Mouse (Mus musculus): Measurements from ENCODE around the gene Magi2. TPM values are rescaled to one million over a fixed set of nuclear protein-coding genes. Genes with fewer than 3 reads are reported as not detected.

Magi2 gene
- polyA plus RNA-seq (2015; fragmentation: Nextera tagmentation; extraction: Ambion mirVana), result 2.0 and 2.7 TPM in 2 replicates

- Histone ChIP-seq H3K4me1 (peaks cover 19% of the 10 kb centered on the region), H3K9ac (peak within 1 kb of the TSS; percentile 57), H3K27ac (peak within 1 kb of the TSS; percentile 75), H3K36me3 (no peaks in the 10 kb centered on the region), H3K4me3 (peak within 1 kb of the TSS; percentile 72), H3K27me3 (no peaks in the 10 kb centered on the region; the same call in none of the 2 replicates), H3K9me3 (no peaks in the 10 kb centered on the region), H3K4me2 (peak within 1 kb of the TSS; percentile 96)
- no peak for ATAC-seq (ENCODE audit: borderline replicate concordance, extremely low read depth, low FRiP score, low TSS enrichment)
- 0% methylated on average over 24 of the region's 26 CpGs for WGBS
These were observed at the start of gene Magi2 for GRCm38 (mm10) chr5:19226866-19227243. Magi2 (plus strand) TSS chr5:19227036.

GRCm38 (mm10) chr5:19178594-19178993 is 48.2 kb upstream of the Magi2 start:
- no peaks in the 10 kb centered on the region for H3K36me3 ChIP-seq
- H3K4me1 ChIP-seq, result no peaks in the 10 kb centered on the region
- no peak overlapping the region for H3K4me2 ChIP-seq
- H3K9me3 ChIP-seq, result no peaks in the 10 kb centered on the region
- H3K9ac ChIP-seq, result no peak overlapping the region
- H3K27ac ChIP-seq, result no peak overlapping the region
- no peak for ATAC-seq (ENCODE audit: borderline replicate concordance, extremely low read depth, low FRiP score, low TSS enrichment)
- H3K4me3 ChIP-seq, result no peak overlapping the region
- no peaks in the 10 kb centered on the region for H3K27me3 ChIP-seq
- 64% methylated on average over 6 of the region's 6 CpGs for WGBS

- H3K27ac ChIP-seq, result no peak overlapping the region
- H3K27me3 ChIP-seq, result no peaks in the 10 kb centered on the region
- WGBS, result 82% methylated on average over 2 of the region's 2 CpGs
- no peak overlapping the region for H3K4me3 ChIP-seq
- ATAC-seq (ENCODE audit: borderline replicate concordance, extremely low read depth, low FRiP score, low TSS enrichment), result no peak
- H3K9ac ChIP-seq, result no peak overlapping the region
- no peaks in the 10 kb centered on the region for H3K4me1 ChIP-seq
- no peaks in the 10 kb centered on the region for H3K9me3 ChIP-seq
- H3K4me2 ChIP-seq, result no peak overlapping the region
- H3K36me3 ChIP-seq, result no peaks in the 10 kb centered on the region
These were observed 40.7 kb upstream of the Magi2 start for GRCm38 (mm10) chr5:19186175-19186574.

GRCm38 (mm10) chr5:19211665-19212064 is 15.2 kb upstream of the Magi2 start:
- WGBS, result 78% methylated on average over 3 of the region's 3 CpGs
- ATAC-seq (ENCODE audit: borderline replicate concordance, extremely low read depth, low FRiP score, low TSS enrichment), result no peak
- H3K4me2 ChIP-seq, result no peak overlapping the region
- no peak overlapping the region for H3K4me3 ChIP-seq
- H3K27me3 ChIP-seq, result no peaks in the 10 kb centered on the region
- no peak overlapping the region for H3K27ac ChIP-seq
- H3K4me1 ChIP-seq, result no peaks in the 10 kb centered on the region
- no peaks in the 10 kb centered on the region for H3K9me3 ChIP-seq
- no peak overlapping the region for H3K9ac ChIP-seq
- H3K36me3 ChIP-seq, result no peaks in the 10 kb centered on the region

- H3K9me3 ChIP-seq, result no peaks in the 10 kb centered on the region
- ATAC-seq (ENCODE audit: borderline replicate concordance, extremely low read depth, low FRiP score, low TSS enrichment), result peak; percentile 96
- peak overlapping the region; percentile 96 for H3K4me2 ChIP-seq
- H3K4me1 ChIP-seq, result peaks cover 19% of the 10 kb centered on the region
- H3K36me3 ChIP-seq, result no peaks in the 10 kb centered on the region
- H3K4me3 ChIP-seq, result peak overlapping the region; percentile 72
- H3K27ac ChIP-seq, result peak overlapping the region; percentile 75
- H3K27me3 ChIP-seq, result no peaks in the 10 kb centered on the region; the same call in none of the 2 replicates
- WGBS, result under 1% methylated on average over 47 of the region's 51 CpGs
- H3K9ac ChIP-seq, result peak overlapping the region; percentile 57
These were observed 531 bp upstream of the Magi2 start for GRCm38 (mm10) chr5:19226144-19226865.

- ATAC-seq (ENCODE audit: borderline replicate concordance, extremely low read depth, low FRiP score, low TSS enrichment), result no peak
- Histone ChIP-seq H3K9me3 (no peaks in the 10 kb centered on the region), H3K9ac (peak overlapping the region; percentile 57), H3K27ac (no peak overlapping the region), H3K27me3 (no peaks in the 10 kb centered on the region; the same call in none of the 2 replicates), H3K36me3 (no peaks in the 10 kb centered on the region), H3K4me3 (peak overlapping the region; percentile 72), H3K4me2 (peak overlapping the region; percentile 96), H3K4me1 (peaks cover 19% of the 10 kb centered on the region)
- under 1% methylated on average over 21 of the region's 21 CpGs for WGBS
These were observed 445 bp downstream of the Magi2 start for GRCm38 (mm10) chr5:19227281-19227680.

- 2% methylated on average over 14 of the region's 14 CpGs for WGBS
- H3K4me3 ChIP-seq, result peak overlapping the region; percentile 72
- no peak for ATAC-seq (ENCODE audit: borderline replicate concordance, extremely low read depth, low FRiP score, low TSS enrichment)
- H3K9ac ChIP-seq, result 0 out of 2 replicates have a peak overlapping the region, but pooled peaks have one; percentile 57
- H3K27me3 ChIP-seq, result no peaks in the 10 kb centered on the region; the same call in none of the 2 replicates
- H3K27ac ChIP-seq, result no peak overlapping the region
- peak overlapping the region; percentile 96 for H3K4me2 ChIP-seq
- H3K36me3 ChIP-seq, result no peaks in the 10 kb centered on the region
- H3K9me3 ChIP-seq, result no peaks in the 10 kb centered on the region
- H3K4me1 ChIP-seq, result peaks cover 19% of the 10 kb centered on the region
These were observed 1.0 kb downstream of the Magi2 start for GRCm38 (mm10) chr5:19227791-19228331.

GRCm38 (mm10) chr5:19241797-19242196 is 15.0 kb downstream of the Magi2 start:
- ATAC-seq (ENCODE audit: borderline replicate concordance, extremely low read depth, low FRiP score, low TSS enrichment), result no peak
- H3K9me3 ChIP-seq, result no peaks in the 10 kb centered on the region

GRCm38 (mm10) chr5:19246426-19246825 is 19.6 kb downstream of the Magi2 start:
- no peak for ATAC-seq (ENCODE audit: borderline replicate concordance, extremely low read depth, low FRiP score, low TSS enrichment)
- no peaks in the 10 kb centered on the region for H3K4me1 ChIP-seq
- WGBS, result 57% methylated on average over 2 of the region's 2 CpGs

More at GRCm38 (mm10) chr5:19241797-19242196, 15.0 kb downstream of the Magi2 start:
- H3K4me2 ChIP-seq, result no peak overlapping the region
- H3K9ac ChIP-seq, result no peak overlapping the region
- H3K36me3 ChIP-seq, result no peaks in the 10 kb centered on the region
- H3K27ac ChIP-seq, result no peak overlapping the region
- no peak overlapping the region for H3K4me3 ChIP-seq
- no peaks in the 10 kb centered on the region for H3K27me3 ChIP-seq
- no peaks in the 10 kb centered on the region for H3K4me1 ChIP-seq

GRCm38 (mm10) chr5:19247266-19247665 is 20.4 kb downstream of the Magi2 start:
- Histone ChIP-seq H3K4me1 (no peaks in the 10 kb centered on the region), H3K4me2 (no peak overlapping the region), H3K27me3 (no peaks in the 10 kb centered on the region), H3K9ac (no peak overlapping the region), H3K4me3 (no peak overlapping the region), H3K36me3 (no peaks in the 10 kb centered on the region), H3K27ac (no peak overlapping the region), H3K9me3 (no peaks in the 10 kb centered on the region)
- 76% methylated on average over 3 of the region's 3 CpGs for WGBS
- ATAC-seq (ENCODE audit: borderline replicate concordance, extremely low read depth, low FRiP score, low TSS enrichment), result no peak

More at GRCm38 (mm10) chr5:19246426-19246825, 19.6 kb downstream of the Magi2 start:
- H3K4me3 ChIP-seq, result no peak overlapping the region
- no peaks in the 10 kb centered on the region for H3K27me3 ChIP-seq
- H3K9me3 ChIP-seq, result no peaks in the 10 kb centered on the region
- H3K27ac ChIP-seq, result no peak overlapping the region
- no peaks in the 10 kb centered on the region for H3K36me3 ChIP-seq
- H3K9ac ChIP-seq, result no peak overlapping the region
- no peak overlapping the region for H3K4me2 ChIP-seq

- Histone ChIP-seq H3K4me1 (no peaks in the 10 kb centered on the region), H3K36me3 (no peaks in the 10 kb centered on the region), H3K27ac (no peak overlapping the region), H3K4me2 (no peak overlapping the region), H3K9ac (no peak overlapping the region), H3K9me3 (no peaks in the 10 kb centered on the region), H3K27me3 (no peaks in the 10 kb centered on the region), H3K4me3 (no peak overlapping the region)
- no peak for ATAC-seq (ENCODE audit: borderline replicate concordance, extremely low read depth, low FRiP score, low TSS enrichment)
- 47% methylated on average over 5 of the region's 5 CpGs for WGBS
These were observed 36.0 kb downstream of the Magi2 start for GRCm38 (mm10) chr5:19262816-19263215.

GRCm38 (mm10) chr5:19264627-19265026 is 37.8 kb downstream of the Magi2 start:
- 61% methylated on average over 2 of the region's 2 CpGs for WGBS

More at GRCm38 (mm10) chr5:19264627-19265026, 37.8 kb downstream of the Magi2 start:
- Histone ChIP-seq H3K36me3 (no peaks in the 10 kb centered on the region), H3K4me2 (no peak overlapping the region), H3K9me3 (no peaks in the 10 kb centered on the region), H3K9ac (no peak overlapping the region), H3K27ac (no peak overlapping the region), H3K4me1 (no peaks in the 10 kb centered on the region), H3K27me3 (no peaks in the 10 kb centered on the region), H3K4me3 (no peak overlapping the region)
- ATAC-seq (ENCODE audit: borderline replicate concordance, extremely low read depth, low FRiP score, low TSS enrichment), result no peak
